Mouse (Mus musculus): ENCODE results near the gene Ddi2.

GRCm38 (mm10) chr4:141742381-141742780 is 19.2 kb upstream of the Ddi2 start:
- no peak for TF ChIP-seq CTCF (IDR thresholded peaks at IDR 0.05)
- TF ChIP-seq EP300 (IDR thresholded peaks at IDR 0.05; ENCODE audit: insufficient read depth, low read depth, low read length): no peak
